Mouse (Mus musculus) fibroblast of lung, adult 2 months (primary cell): ENCODE measurements around the gene Tubb4a.

Experiments used
- DNase-seq: peaks from one replicate; pipeline ENCODE4 v3.0.0-alpha.2; 2011; ENCODE audit warnings: low read depth

The Tubb4a gene

DNA sequence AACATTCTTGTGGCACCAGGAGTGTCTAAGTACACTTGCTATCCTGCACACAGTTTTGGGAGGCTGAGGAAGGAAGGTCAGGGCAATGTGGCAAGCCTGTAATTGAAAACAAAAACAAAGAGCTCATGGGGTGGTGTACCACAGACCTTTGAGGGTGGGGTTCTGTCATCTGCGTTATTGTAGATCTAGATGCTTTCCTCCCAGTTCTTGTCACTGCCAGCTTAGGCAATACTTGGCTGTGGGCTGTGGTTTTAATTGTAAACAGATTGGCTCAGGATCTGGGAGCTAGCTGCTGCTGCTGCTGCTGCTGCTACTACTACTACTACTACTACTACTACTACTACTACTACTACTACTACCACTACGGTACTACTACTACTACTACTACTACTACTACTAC is 14.7 kb upstream of the Tubb4a start:
- no peak for DNase-seq

- no peak for DNase-seq
Observed at GRCm38 (mm10) chr17:57099629-57100325, 12.2 kb upstream of the Tubb4a start.

- no peak for DNase-seq
Observed at GRCm38 (mm10) chr17:57098321-57098720, 10.7 kb upstream of the Tubb4a start.

DNA sequence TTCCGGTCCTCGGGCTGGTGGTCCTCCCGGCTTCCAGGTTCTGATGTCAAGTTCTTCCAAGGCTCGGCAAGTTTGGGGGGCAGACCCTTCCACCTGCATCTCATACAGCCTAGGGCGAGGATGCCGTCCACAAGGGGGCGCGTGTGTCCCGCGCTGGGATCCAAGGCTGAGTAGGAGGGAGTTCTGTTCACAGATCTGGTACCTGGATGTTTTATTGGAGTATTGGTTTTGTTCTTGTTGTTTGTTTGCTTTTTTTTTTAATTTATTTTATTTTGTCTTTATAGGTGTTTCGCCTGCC is 9.0 kb upstream of the Tubb4a start:
- no peak for DNase-seq

GRCm38 (mm10) chr17:57095855-57096622 is 8.5 kb upstream of the Tubb4a start:
- DNase-seq = no peak

DNA sequence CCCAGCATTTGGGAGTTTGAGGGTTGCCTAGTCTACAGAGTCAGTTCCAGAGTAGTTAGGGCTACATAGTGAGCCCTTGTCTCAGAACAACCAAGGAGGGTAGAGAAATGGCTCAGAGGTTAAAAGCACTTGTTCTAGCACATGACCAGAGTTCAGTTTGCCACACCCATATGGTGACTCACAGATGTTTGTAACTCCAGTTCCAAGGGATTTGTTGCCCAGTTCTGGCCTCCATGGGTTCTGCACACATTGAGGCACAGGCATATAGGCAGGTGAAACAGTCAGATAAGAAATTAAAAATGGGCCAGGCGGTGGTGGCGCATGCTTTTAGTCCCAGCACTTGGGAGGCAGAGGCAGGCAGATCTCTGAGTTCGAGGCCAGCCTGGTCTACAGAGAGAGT is 6.6 kb upstream of the Tubb4a start:
- no peak for DNase-seq

- no peak for DNase-seq
Observed at GRCm38 (mm10) chr17:57085970-57086757, 1.4 kb downstream of the Tubb4a start.

DNA sequence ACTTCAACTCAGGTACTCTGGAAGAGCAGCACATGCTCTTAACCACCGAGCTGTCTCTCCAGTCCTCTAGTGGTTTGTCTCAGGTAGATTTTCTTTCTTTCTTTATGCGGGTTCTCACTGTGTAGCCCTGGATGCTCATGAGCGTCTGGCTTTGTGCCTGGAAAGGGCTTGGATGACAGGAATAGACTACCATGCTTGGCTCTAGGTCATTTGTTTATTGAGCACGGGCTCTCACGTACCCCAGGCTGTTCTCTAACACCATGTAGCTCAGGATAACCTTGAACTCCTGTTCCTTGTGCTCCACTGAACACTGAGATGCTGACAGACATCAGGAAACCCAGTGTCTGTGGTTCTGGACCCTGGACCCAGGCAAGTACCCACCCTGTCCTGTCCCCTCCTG is 5.1 kb downstream of the Tubb4a start:
- DNase-seq = no peak

- no peak for DNase-seq
Observed at GRCm38 (mm10) chr17:57081234-57081842, 6.2 kb downstream of the Tubb4a start.

DNA sequence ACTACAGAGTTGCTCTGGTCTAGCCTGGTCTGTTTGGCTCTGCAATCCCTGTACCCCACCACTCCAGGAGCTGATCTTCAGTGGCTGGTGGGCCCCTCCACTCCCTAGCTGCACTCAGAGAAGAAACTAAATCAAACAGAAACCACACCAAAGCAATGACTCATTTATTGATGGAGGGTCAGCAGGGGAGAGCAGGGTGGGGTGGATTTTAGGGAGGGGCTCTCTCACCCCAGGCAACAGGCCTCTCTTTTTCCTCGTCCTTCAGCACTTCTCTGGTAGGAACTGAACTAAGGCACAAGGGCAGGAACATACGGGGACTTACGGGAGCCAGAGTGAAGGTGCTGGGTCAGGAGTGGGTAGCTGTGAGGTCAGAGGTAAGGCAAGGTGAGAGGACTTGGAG is 7.7 kb downstream of the Tubb4a start:
- DNase-seq = no peak

GRCm38 (mm10) chr17:57078336-57078735 is 9.2 kb downstream of the Tubb4a start, which contains the start of gene Dennd1c:
Gene Dennd1c, minus strand, starts transcription at chr17:57078514.
- no peak for DNase-seq

GRCm38 (mm10) chr17:57076916-57077315 is 10.7 kb downstream of the Tubb4a start:
- no peak for DNase-seq

- no peak for DNase-seq
Observed at GRCm38 (mm10) chr17:57070699-57071098, 16.9 kb downstream of the Tubb4a start.

GRCm38 (mm10) chr17:57070272-57070671 is 17.3 kb downstream of the Tubb4a start:
- DNase-seq = no peak

GRCm38 (mm10) chr17:57066908-57067307 is 20.7 kb downstream of the Tubb4a start:
- no peak for DNase-seq

GRCm38 (mm10) chr17:57063031-57063430 is 24.6 kb downstream of the Tubb4a start:
- no peak for DNase-seq

- no peak for DNase-seq
Observed at GRCm38 (mm10) chr17:57062548-57062947, 25.0 kb downstream of the Tubb4a start.

GRCm38 (mm10) chr17:57062011-57062521 is 25.5 kb downstream of the Tubb4a start:
- DNase-seq = no peak

DNA sequence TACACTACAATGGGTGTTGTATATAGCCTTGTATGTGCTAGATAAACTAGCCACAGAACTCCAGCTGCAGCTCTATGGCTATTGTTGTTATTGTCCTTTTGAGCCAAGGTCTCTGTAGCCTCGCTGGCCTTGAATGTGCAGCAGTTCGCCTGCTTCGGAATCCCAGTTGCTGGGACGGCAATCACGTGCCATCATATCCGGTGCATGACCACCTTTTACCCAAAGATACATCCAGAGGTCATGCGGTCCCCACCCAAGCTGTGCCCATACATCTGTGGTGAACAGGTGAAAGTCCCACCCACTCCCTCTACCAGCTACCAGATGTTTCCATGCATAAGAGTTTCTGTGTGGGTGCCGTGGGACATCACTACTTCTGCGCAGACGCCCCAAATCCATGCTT is 26.5 kb downstream of the Tubb4a start:
- no peak for DNase-seq

- peak; percentile 74 for DNase-seq
Observed at GRCm38 (mm10) chr17:57060231-57060801, 27.3 kb downstream of the Tubb4a start.

DNA sequence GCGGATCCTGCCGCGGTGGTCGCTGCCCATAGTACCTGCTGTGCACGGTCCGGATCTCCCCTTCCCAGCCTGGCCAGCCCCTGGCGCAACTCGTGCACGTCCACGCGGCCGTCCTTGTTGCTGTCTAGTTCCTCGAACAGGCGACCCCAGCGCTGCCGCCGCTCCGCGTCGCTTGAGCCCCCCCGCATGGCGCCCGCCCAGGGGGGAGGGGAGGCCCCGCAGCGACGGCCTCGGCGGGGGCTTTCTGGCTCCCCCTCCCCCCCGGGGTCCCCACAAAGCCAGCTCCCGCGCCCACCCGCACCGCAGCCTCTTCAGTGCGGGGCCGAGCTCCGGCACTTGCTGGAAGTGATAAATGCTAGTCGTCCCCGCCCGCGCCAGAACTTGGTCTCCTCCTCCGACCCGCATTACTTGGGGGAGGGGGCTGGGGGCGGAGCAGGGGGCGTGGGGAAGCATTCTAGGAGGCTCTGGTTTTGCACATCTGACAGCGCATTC is 28.1 kb downstream of the Tubb4a start, which contains the start of gene Slc25a23:
Gene Slc25a23 (minus strand): TSS at position 378 of the 492 bp plus-strand sequence.
- no peak for DNase-seq
